Mouse (Mus musculus) hindbrain, embryonic 11.5 days (tissue): ENCODE data around the gene Dok3. TPM values are rescaled to one million over a fixed set of nuclear protein-coding genes. Genes with fewer than 3 reads are reported as not detected.
"Not testable (repeated sequence)": the region's sequence is repeated elsewhere in the genome, so short reads cannot be mapped to it uniquely, and the experiment has no call there.

Source experiments
- ATAC-seq: fragments of 200-750 bp; cut with Nextera tagmentation; 2 replicates; pipeline ENCODE4 v1.8.0; 2017; ENCODE audit warnings: mild to moderate bottlenecking, moderate TSS enrichment, moderate library complexity; ENCODE audit not compliant: low FRiP score
- DNase-seq: peaks from one replicate; pipeline ENCODE4 v3.0.0-alpha.2; 2015; ENCODE audit warnings: low spot score
- H3K27ac ChIP-seq: fragments of 300-500 bp; sonication (generic); 2 replicates; pipeline ENCODE4 v1.5.1; 2014; ENCODE audit warnings: mild to moderate bottlenecking, low read depth, low read length
- H3K27me3 ChIP-seq: fragments of 300-500 bp; sonication (generic); 2 replicates; pipeline ENCODE4 v1.6.1; 2014; ENCODE audit warnings: mild to moderate bottlenecking, low read length, moderate library complexity, mixed read lengths; ENCODE audit not compliant: control insufficient read depth, insufficient read depth
- H3K36me3 ChIP-seq: fragments of 300-500 bp; sonication (generic); 2 replicates; pipeline ENCODE4 v1.6.1; 2014; ENCODE audit warnings: mild to moderate bottlenecking, low read length, moderate library complexity, mixed read lengths; ENCODE audit not compliant: control insufficient read depth, insufficient read depth
- H3K4me1 ChIP-seq: fragments of 300-500 bp; sonication (generic); replicated peaks from 2 replicates; pipeline ENCODE4 v1.6.1; 2014; ENCODE audit warnings: low read length, mixed read lengths; ENCODE audit not compliant: control insufficient read depth, insufficient read depth
- H3K4me2 ChIP-seq: fragments of 300-500 bp; sonication (generic); replicated peaks from 2 replicates; pipeline ENCODE4 v1.6.1; 2014; ENCODE audit warnings: mild to moderate bottlenecking, low read depth, low read length
- H3K4me3 ChIP-seq: fragments of 300-500 bp; sonication (generic); 2 replicates; pipeline ENCODE4 v1.5.1; 2014; ENCODE audit warnings: low read depth, low read length
- H3K9ac ChIP-seq: fragments of 300-500 bp; sonication (generic); 2 replicates; pipeline ENCODE4 v1.6.1; 2014; ENCODE audit warnings: low read depth, low read length
- H3K9me3 ChIP-seq: fragments of 300-500 bp; sonication (generic); 2 replicates; pipeline ENCODE4 v1.6.1; 2016; ENCODE audit warnings: low read length; ENCODE audit not compliant: control insufficient read depth
- WGBS: fragments of 180-500 bp; shearing (Covaris S2); extraction: QIAGEN DNeasy Blood & Tissue Kit; methylation state at CpG from one replicate; pipeline ENCODE4 v1.1.7; 2014; 5-methylcytosine and 5-hydroxymethylcytosine counted together
- polyA plus RNA-seq: library from polyadenylated mRNA; unstranded; fragments of >200 nt; fragmentation: Nextera tagmentation; extraction: Ambion mirVana; gene quantifications from 2 replicates; pipeline ENCODE4 v1.2.1, GENCODE M21; 2014

Gene Dok3
- polyA plus RNA-seq, 1 experiment from 2014 or later = 2.2 TPM

- H3K9me3 ChIP-seq = no peaks in the 10 kb centered on the region
- H3K4me3 ChIP-seq = peak overlapping the region; percentile 93
- H3K36me3 ChIP-seq = no peaks in the 10 kb centered on the region
- peaks cover 3% of the 10 kb centered on the region; the same call in 1 of the 2 replicates for H3K4me1 ChIP-seq
- ATAC-seq (peak; percentile 78), DNase-seq (peak; percentile 63)
- WGBS = 1% methylated on average over 34 of the region's 47 CpGs
- H3K4me2 ChIP-seq = peak overlapping the region; percentile 93
- peak overlapping the region; percentile 68 for H3K27ac ChIP-seq
- H3K9ac ChIP-seq = peak overlapping the region; percentile 98
- H3K27me3 ChIP-seq = no peaks in the 10 kb centered on the region
Observed at GRCm38 (mm10) chr13:55570286-55570973, 41.3 kb upstream of the Dok3 start.

- H3K4me1 ChIP-seq = peaks cover 3% of the 10 kb centered on the region; the same call in 1 of the 2 replicates
- H3K4me2 ChIP-seq = peak overlapping the region; percentile 93
- WGBS = 10% methylated on average over 16 of the region's 16 CpGs
- peak overlapping the region; percentile 93 for H3K4me3 ChIP-seq
- H3K9ac ChIP-seq = peak overlapping the region; percentile 98
- H3K27ac ChIP-seq = peak overlapping the region; percentile 18; the same call in 1 of the 2 replicates
- H3K36me3 ChIP-seq = no peaks in the 10 kb centered on the region
- ATAC-seq (no peak), DNase-seq (peak; percentile 36)
- H3K27me3 ChIP-seq = no peaks in the 10 kb centered on the region
- no peaks in the 10 kb centered on the region for H3K9me3 ChIP-seq
Observed at GRCm38 (mm10) chr13:55569726-55570285, 40.7 kb upstream of the Dok3 start.

GRCm38 (mm10) chr13:55568524-55568923, 39.4 kb upstream of the Dok3 start:
- H3K4me1 ChIP-seq, H3K27ac ChIP-seq, DNase-seq, ATAC-seq, H3K9me3 ChIP-seq, H3K27me3 ChIP-seq, H3K4me2 ChIP-seq, H3K4me3 ChIP-seq, H3K36me3 ChIP-seq, H3K9ac ChIP-seq: not testable (repeated sequence)
- WGBS = 94% methylated on average over 4 of the region's 4 CpGs

GRCm38 (mm10) chr13:55567949-55568348, 38.9 kb upstream of the Dok3 start:
- H3K9me3 ChIP-seq = no peaks in the 10 kb centered on the region
- no peak for DNase-seq
- no peak overlapping the region for H3K9ac ChIP-seq
- H3K27ac ChIP-seq = no peak overlapping the region
- no peak for ATAC-seq
- H3K4me1 ChIP-seq = peaks cover 3% of the 10 kb centered on the region; the same call in 1 of the 2 replicates
- H3K27me3 ChIP-seq = no peaks in the 10 kb centered on the region
- WGBS = 86% methylated on average over 2 of the region's 2 CpGs
- H3K36me3 ChIP-seq = no peaks in the 10 kb centered on the region
- H3K4me3 ChIP-seq = no peak overlapping the region
- no peak overlapping the region for H3K4me2 ChIP-seq

GRCm38 (mm10) chr13:55567001-55567400, 37.9 kb upstream of the Dok3 start:
- DNase-seq = no peak
- no peak overlapping the region for H3K9ac ChIP-seq
- WGBS = 89% methylated on average over 6 of the region's 6 CpGs

GRCm38 (mm10) chr13:55563266-55563879, 34.3 kb upstream of the Dok3 start:
- ATAC-seq (no peak), DNase-seq (no peak)
- Histone ChIP-seq H3K27me3 (no peaks in the 10 kb centered on the region), H3K4me2 (no peak overlapping the region), H3K4me3 (no peak overlapping the region), H3K9me3 (no peaks in the 10 kb centered on the region), H3K36me3 (no peaks in the 10 kb centered on the region), H3K27ac (no peak overlapping the region), H3K4me1 (no peaks in the 10 kb centered on the region), H3K9ac (no peak overlapping the region)
- 81% methylated on average over 7 of the region's 7 CpGs for WGBS

More at GRCm38 (mm10) chr13:55567001-55567400, 37.9 kb upstream of the Dok3 start:
- H3K36me3 ChIP-seq = no peaks in the 10 kb centered on the region
- no peak overlapping the region for H3K27ac ChIP-seq
- no peak for ATAC-seq
- no peak overlapping the region for H3K4me3 ChIP-seq
- no peaks in the 10 kb centered on the region for H3K9me3 ChIP-seq
- H3K27me3 ChIP-seq = no peaks in the 10 kb centered on the region
- peaks cover 3% of the 10 kb centered on the region; the same call in 1 of the 2 replicates for H3K4me1 ChIP-seq
- H3K4me2 ChIP-seq = no peak overlapping the region

GRCm38 (mm10) chr13:55557499-55557898, 28.4 kb upstream of the Dok3 start:
- Histone ChIP-seq H3K4me1 (no peaks in the 10 kb centered on the region), H3K27me3 (no peaks in the 10 kb centered on the region), H3K4me2 (no peak overlapping the region), H3K4me3 (no peak overlapping the region), H3K9ac (no peak overlapping the region), H3K27ac (no peak overlapping the region), H3K36me3 (peaks cover 2% of the 10 kb centered on the region; the same call in 1 of the 2 replicates), H3K9me3 (no peaks in the 10 kb centered on the region)
- DNase-seq (no peak), ATAC-seq (no peak)
- WGBS = 96% methylated on average over 6 of the region's 6 CpGs

- H3K4me3 ChIP-seq = no peak overlapping the region
- peaks cover 2% of the 10 kb centered on the region; the same call in 1 of the 2 replicates for H3K36me3 ChIP-seq
- H3K27me3 ChIP-seq = no peaks in the 10 kb centered on the region
- no peak overlapping the region for H3K9ac ChIP-seq
- no peaks in the 10 kb centered on the region for H3K4me1 ChIP-seq
- H3K4me2 ChIP-seq = no peak overlapping the region
- H3K27ac ChIP-seq = no peak overlapping the region
- no peaks in the 10 kb centered on the region for H3K9me3 ChIP-seq
- WGBS = 95% methylated on average over 9 of the region's 9 CpGs
- ATAC-seq (no peak), DNase-seq (no peak)
Observed at GRCm38 (mm10) chr13:55555921-55556320, 26.8 kb upstream of the Dok3 start.
